In the genomic region with DNA sequence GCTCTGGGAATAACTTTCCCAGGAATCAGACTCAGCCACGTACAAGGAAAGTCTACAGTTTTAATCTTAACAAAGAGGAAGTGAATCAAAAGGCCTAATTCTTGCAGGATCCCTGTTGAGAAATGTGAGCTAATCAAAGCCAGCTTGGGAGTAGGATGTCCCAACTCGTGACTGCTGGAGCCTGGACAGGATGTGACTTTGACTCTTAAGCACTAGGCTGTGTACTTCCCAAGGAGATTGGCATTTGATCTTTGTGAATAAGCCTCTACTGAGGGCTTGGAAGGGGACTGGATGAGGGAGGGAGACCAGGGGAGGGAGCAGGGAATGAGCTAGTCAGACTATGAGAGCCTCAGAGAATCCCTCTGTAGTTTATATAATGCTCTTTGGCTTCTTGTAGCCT, we compare ENCODE assay signal across 8 mouse cellular contexts. TPM values are rescaled to one million over a fixed set of nuclear protein-coding genes. Genes with fewer than 3 reads are reported as not detected.
A peak's percentile ranks its signal among the peaks of the same experiment; 100 is the strongest.
DNase-seq lines count a peak whose midpoint lies in the region; ATAC-seq and TF ChIP-seq lines count a peak whose summit lies in the region.

No protein-coding gene starts in this region.

- H3K36me3 ChIP-seq in hindbrain, embryonic 13.5 days = no peaks in the 10 kb centered on the region
- H3K36me3 ChIP-seq in hindbrain, postnatal 0 days (ENCODE audit: insufficient read depth, low read length) = no peaks in the 10 kb centered on the region

- H3K4me2 ChIP-seq in hindbrain, embryonic 13.5 days = no peak overlapping the region
- no peak overlapping the region for H3K4me2 ChIP-seq in hindbrain, postnatal 0 days (ENCODE audit: low read depth, low read length)

- H3K9ac ChIP-seq in hindbrain, embryonic 13.5 days = no peak overlapping the region
- no peak overlapping the region for H3K9ac ChIP-seq in hindbrain, postnatal 0 days (replicated peaks; ENCODE audit: low read length)

- no peak for ATAC-seq in hindbrain, embryonic 13.5 days (ENCODE audit: low FRiP score)
- no peak for ATAC-seq in hindbrain, postnatal 0 days

- WGBS in hindbrain, embryonic 13.5 days = 38% methylated on average over 2 of the region's 2 CpGs
- WGBS in hindbrain, postnatal 0 days = 29% methylated on average over 2 of the region's 2 CpGs
- WGBS in cerebellum, adult 2 months = 30% methylated on average over 2 of the region's 2 CpGs

- no peaks in the 10 kb centered on the region for H3K27me3 ChIP-seq in hindbrain, embryonic 13.5 days
- no peaks in the 10 kb centered on the region for H3K27me3 ChIP-seq in hindbrain, postnatal 0 days (ENCODE audit: insufficient read depth, low read length)
- H3K27me3 ChIP-seq in cerebellum, adult 2 months (ENCODE audit: control insufficient read depth, insufficient read depth, low read length) = no peaks in the 10 kb centered on the region

- no peak for TF ChIP-seq CTCF in hindbrain, postnatal 0 days (IDR thresholded peaks at IDR 0.05; ENCODE audit: low read depth)
- TF ChIP-seq CTCF in cerebellum, adult 2 months (IDR thresholded peaks at IDR 0.05; ENCODE audit: borderline replicate concordance, insufficient read depth, low read depth, low read length) = no peak

- H3K4me3 ChIP-seq in hindbrain, embryonic 13.5 days = no peak overlapping the region
- no peak overlapping the region for H3K4me3 ChIP-seq in hindbrain, postnatal 0 days (ENCODE audit: low read length)
- no peak overlapping the region for H3K4me3 ChIP-seq in cerebellum, adult 2 months (replicated peaks; ENCODE audit: insufficient read depth, low read depth, low read length)

- no peaks in the 10 kb centered on the region for H3K9me3 ChIP-seq in hindbrain, embryonic 13.5 days
- no peaks in the 10 kb centered on the region for H3K9me3 ChIP-seq in hindbrain, postnatal 0 days (ENCODE audit: low read length)

- peak overlapping the region; percentile 20; the same call in 1 of the 2 replicates for H3K27ac ChIP-seq in hindbrain, embryonic 13.5 days
- no peak overlapping the region; the same call in 1 of the 2 replicates for H3K27ac ChIP-seq in hindbrain, postnatal 0 days
- H3K27ac ChIP-seq in cerebellum, adult 2 months (ENCODE audit: insufficient read depth, low read length) = no peak overlapping the region

- H3K4me1 ChIP-seq in hindbrain, embryonic 13.5 days (replicated peaks) = peaks cover 16% of the 10 kb centered on the region
- H3K4me1 ChIP-seq in hindbrain, postnatal 0 days (ENCODE audit: insufficient read depth, low read length) = peaks cover 5% of the 10 kb centered on the region; the same call in 1 of the 2 replicates
- no peaks in the 10 kb centered on the region for H3K4me1 ChIP-seq in cerebellum, adult 2 months (ENCODE audit: control insufficient read depth, insufficient read depth, low read length)

- DNase-seq in hindbrain, postnatal 0 days (ENCODE audit: low spot score) = no peak
- peak; percentile 83 for DNase-seq in NIH3T3 (ENCODE audit: low read depth)
- peak; percentile 99 for DNase-seq in heart, adult 11 months
- DNase-seq in kidney, postnatal 14 days = peak; percentile 56
- DNase-seq in right cerebral cortex, postnatal 10 days (ENCODE audit: low spot score in 2 of 2) = no peak
- no peak for DNase-seq in cerebellum, adult 2 months
- DNase-seq in spleen, postnatal 14 days (ENCODE audit: low spot score in 2 of 2) = no peak

- no peak for TF ChIP-seq POLR2A in cerebellum, adult 2 months (IDR thresholded peaks at IDR 0.05; ENCODE audit: borderline replicate concordance, insufficient read depth, low read length)

RNA-seq across cellular contexts. Expression of a gene that starts 50.0 kb away (rescaled TPM):
- 0.09 and 0.19 TPM in 2 replicates for polyA plus RNA-seq in hindbrain, embryonic 13.5 days (2015; fragmentation: Nextera tagmentation; extraction: Ambion mirVana)
- total RNA-seq in hindbrain, postnatal 0 days (2014; rRNA removed) = 0.50 and 0.52 TPM in 2 replicates
- 0.49 and 0.54 TPM in 2 replicates for polyA plus RNA-seq in hindbrain, postnatal 0 days (2015; fragmentation: Nextera tagmentation; extraction: Ambion mirVana)
- 0.54 and 0.86 TPM in 2 replicates for polyA plus RNA-seq in cerebellum, adult 2 months (2012; rRNA removed)

Comparison
In these comparisons a context has a peak if more than half of its experiments do, and no peak if none do; other contexts are left out.
1. DNase-seq: peak in NIH3T3 (single experiment), heart, adult 11 months (single experiment) and kidney, postnatal 14 days (single experiment); none in hindbrain, postnatal 0 days (single experiment), right cerebral cortex, postnatal 10 days (0 of 2), cerebellum, adult 2 months (0 of 2) and spleen, postnatal 14 days (0 of 2).